In genomic region chr1:125705412-125705811, GRCm38 (mm10) we compare ENCODE assay signal across 31 mouse cellular contexts. TPM values are rescaled to one million over a fixed set of nuclear protein-coding genes. Genes with fewer than 3 reads are reported as not detected.
A peak's percentile ranks its signal among the peaks of the same experiment; 100 is the strongest.
DNase-seq lines count a peak whose midpoint lies in the region; ATAC-seq and TF ChIP-seq lines count a peak whose summit lies in the region.
"Had no signal": no experiment of that assay in that cellular context is flagged by ENCODE, and none has a peak within 500 bp of the region (broad histone marks: within the 10 kb centered on the region; RNA-seq: fewer than 3 reads in every experiment).

No protein-coding gene starts in this region.

- no peak for TF ChIP-seq POLR2A in testis, adult 2 months (IDR thresholded peaks at IDR 0.05; ENCODE audit: control insufficient read depth, low read depth, low read length)
- no peak for TF ChIP-seq POLR2A in kidney, adult 2 months (IDR thresholded peaks at IDR 0.05; ENCODE audit: low read depth, low read length)

- WGBS in intestine, postnatal 0 days: 80% methylated on average over 3 of the region's 3 CpGs
- 74% methylated on average over 3 of the region's 3 CpGs for WGBS in intestine, embryonic 15.5 days
- WGBS in kidney, adult 2 months: 77% methylated on average over 3 of the region's 3 CpGs

- no peak overlapping the region for H3K27ac ChIP-seq in intestine, postnatal 0 days (ENCODE audit: low read depth, low read length)
- H3K27ac ChIP-seq in intestine, embryonic 15.5 days: no peak overlapping the region
- no peak overlapping the region for H3K27ac ChIP-seq in testis, adult 2 months (ENCODE audit: control insufficient read depth, insufficient read depth, low read depth, low read length)
- no peak overlapping the region for H3K27ac ChIP-seq in kidney, adult 2 months (ENCODE audit: insufficient read depth, low read depth, low read length)
- H3K27ac ChIP-seq: embryonic facial prominence, embryonic 10.5 days; embryonic facial prominence, embryonic 13.5 days; forebrain, embryonic 12.5 days; forebrain, embryonic 15.5 days; heart, adult 2 months; hindbrain, embryonic 12.5 days; hindbrain, embryonic 15.5 days had no signal

- no peak overlapping the region for H3K9ac ChIP-seq in intestine, postnatal 0 days (ENCODE audit: low read depth, low read length)
- H3K9ac ChIP-seq in intestine, embryonic 15.5 days: no peak overlapping the region
- H3K9ac ChIP-seq: embryonic facial prominence, embryonic 13.5 days; forebrain, embryonic 12.5 days; forebrain, embryonic 15.5 days; hindbrain, embryonic 12.5 days; hindbrain, embryonic 15.5 days had no signal

- no peaks in the 10 kb centered on the region for H3K9me3 ChIP-seq in intestine, postnatal 0 days (ENCODE audit: control insufficient read depth)
- H3K9me3 ChIP-seq in intestine, embryonic 15.5 days: no peaks in the 10 kb centered on the region
- H3K9me3 ChIP-seq: embryonic facial prominence, embryonic 10.5 days; embryonic facial prominence, embryonic 13.5 days; forebrain, embryonic 12.5 days; forebrain, embryonic 15.5 days; hindbrain, embryonic 12.5 days; hindbrain, embryonic 15.5 days had no signal

- DNase-seq in testis, postnatal 14 days (ENCODE audit: low spot score): no peak
- DNase-seq in ES-CJ7 (ENCODE audit: low read depth, low spot score) (peak; percentile 54), ZHBTc4 (ENCODE audit: low read depth, low spot score) (peak; percentile 62)
- no peak for DNase-seq in kidney, adult 2 months
- no peak for DNase-seq in adrenal gland, adult 2 months
- DNase-seq: adrenal gland, adult 8-10 months; adrenal gland, postnatal 25 days; cerebellum, adult 11-12 months; cerebellum, adult 8-10 months; cerebellum, postnatal 10 days; cerebellum, postnatal 36 days; embryo, embryonic 11 days; gastrocnemius, postnatal 10 days; heart, adult 2 months; kidney, adult 18-20 months had no signal

- TF ChIP-seq CTCF in intestine, postnatal 0 days (IDR thresholded peaks at IDR 0.05; ENCODE audit: low read depth): 0 out of 2 replicates have a peak, but pooled peaks have one; percentile 17
- peak; percentile 14; the same call in 1 of the 2 replicates for TF ChIP-seq CTCF in testis, adult 2 months (IDR thresholded peaks at IDR 0.05; ENCODE audit: control insufficient read depth, insufficient read depth, insufficient replicate concordance, low read depth, low read length)
- TF ChIP-seq CTCF in kidney, adult 2 months (conservative IDR thresholded peaks at IDR 0.05; ENCODE audit: insufficient read depth, insufficient read length, low read depth, low read length): no peak

- ATAC-seq in intestine, postnatal 0 days: no peak
- ATAC-seq in intestine, embryonic 15.5 days: no peak
- ATAC-seq: CD4-positive, CD25-positive, alpha-beta regulatory T cell, adult 4 months; forebrain, embryonic 15.5 days had no signal

- H3K4me1 ChIP-seq in intestine, postnatal 0 days (replicated peaks; ENCODE audit: control insufficient read depth, insufficient read depth, low read length): no peaks in the 10 kb centered on the region
- no peaks in the 10 kb centered on the region for H3K4me1 ChIP-seq in intestine, embryonic 15.5 days (replicated peaks)
- no peaks in the 10 kb centered on the region for H3K4me1 ChIP-seq in testis, adult 2 months (ENCODE audit: control insufficient read depth, insufficient read depth, low read length)
- H3K4me1 ChIP-seq in kidney, adult 2 months (ENCODE audit: control insufficient read depth, insufficient read depth, low read length): no peaks in the 10 kb centered on the region
- H3K4me1 ChIP-seq: embryonic facial prominence, embryonic 10.5 days; embryonic facial prominence, embryonic 13.5 days; forebrain, embryonic 12.5 days; hindbrain, embryonic 15.5 days had no signal

- H3K36me3 ChIP-seq in intestine, postnatal 0 days (ENCODE audit: control insufficient read depth, insufficient read depth): no peaks in the 10 kb centered on the region
- H3K36me3 ChIP-seq in intestine, embryonic 15.5 days: no peaks in the 10 kb centered on the region
- no peaks in the 10 kb centered on the region for H3K36me3 ChIP-seq in testis, adult 2 months (ENCODE audit: control insufficient read depth, insufficient read depth, low read length)
- no peaks in the 10 kb centered on the region for H3K36me3 ChIP-seq in kidney, adult 2 months (ENCODE audit: control insufficient read depth, insufficient read depth, low read length)
- H3K36me3 ChIP-seq: embryonic facial prominence, embryonic 10.5 days; embryonic facial prominence, embryonic 13.5 days; forebrain, embryonic 12.5 days; forebrain, embryonic 15.5 days; hindbrain, embryonic 12.5 days; hindbrain, embryonic 15.5 days had no signal

- H3K4me3 ChIP-seq in intestine, postnatal 0 days (ENCODE audit: low read depth, low read length): no peak overlapping the region
- no peak overlapping the region for H3K4me3 ChIP-seq in intestine, embryonic 15.5 days (replicated peaks)
- no peak overlapping the region for H3K4me3 ChIP-seq in testis, adult 2 months (ENCODE audit: control insufficient read depth, low read depth, low read length)
- H3K4me3 ChIP-seq in kidney, adult 2 months (ENCODE audit: insufficient read depth, low read depth, low read length): no peak overlapping the region
- H3K4me3 ChIP-seq: embryonic facial prominence, embryonic 10.5 days; embryonic facial prominence, embryonic 13.5 days; erythroblast, embryonic 14.5 days; forebrain, embryonic 12.5 days; forebrain, embryonic 15.5 days; heart, adult 2 months; hindbrain, embryonic 12.5 days; hindbrain, embryonic 15.5 days had no signal

- no peaks in the 10 kb centered on the region for H3K27me3 ChIP-seq in intestine, postnatal 0 days (replicated peaks; ENCODE audit: control insufficient read depth, insufficient read depth, low read length)
- H3K27me3 ChIP-seq in intestine, embryonic 15.5 days (replicated peaks): no peaks in the 10 kb centered on the region
- no peaks in the 10 kb centered on the region for H3K27me3 ChIP-seq in testis, adult 2 months (ENCODE audit: control insufficient read depth, insufficient read depth, low read length)
- no peaks in the 10 kb centered on the region for H3K27me3 ChIP-seq in kidney, adult 2 months (replicated peaks; ENCODE audit: control insufficient read depth, insufficient read depth, low read length)
- H3K27me3 ChIP-seq: embryonic facial prominence, embryonic 13.5 days; forebrain, embryonic 12.5 days; forebrain, embryonic 15.5 days; hindbrain, embryonic 12.5 days; hindbrain, embryonic 15.5 days had no signal

- H3K4me2 ChIP-seq in intestine, postnatal 0 days (replicated peaks; ENCODE audit: low read depth): no peak overlapping the region
- no peak overlapping the region for H3K4me2 ChIP-seq in intestine, embryonic 15.5 days (replicated peaks)
- H3K4me2 ChIP-seq: embryonic facial prominence, embryonic 13.5 days; forebrain, embryonic 12.5 days; forebrain, embryonic 15.5 days; heart, embryonic 11.5 days; hindbrain, embryonic 12.5 days; hindbrain, embryonic 15.5 days had no signal

RNA-seq across cellular contexts. Expression of gene Gpr39, which starts 28.6 kb away (rescaled TPM):
- polyA plus RNA-seq in intestine, postnatal 0 days (2015; fragmentation: Nextera tagmentation; extraction: Ambion mirVana): 6.8 TPM in 2 replicates
- polyA plus RNA-seq in intestine, embryonic 15.5 days (2015; fragmentation: Nextera tagmentation; extraction: Ambion mirVana): 6.3 and 7.2 TPM in 2 replicates
- 12.9 and 18.8 TPM in 2 replicates for polyA plus RNA-seq in testis, adult 2 months (2012; rRNA removed)
- 3.2 and 4.0 TPM in 2 replicates for polyA plus RNA-seq in kidney, adult 2 months (2012; rRNA removed)
- under 1 TPM in 1 of 2 experiments, not detected in 1; 0.52 TPM for total RNA-seq in adrenal gland, adult 2 months (2021)
- polyA plus RNA-seq in adrenal gland, adult 2 months (2012; rRNA removed): 0.08 and 0.25 TPM in 2 replicates
- total RNA-seq: gastrocnemius, adult 18-20 months; gastrocnemius, postnatal 4 days; hematopoietic stem cell, adult 5-6 weeks; MEL had no signal
- polyA plus RNA-seq: CD4-positive, CD25-positive, alpha-beta regulatory T cell, adult 4 months; embryonic facial prominence, embryonic 13.5 days; erythroblast, embryonic 14.5 days; forebrain, embryonic 12.5 days; forebrain, embryonic 15.5 days had no signal

Comparison
In these comparisons a context has a peak if more than half of its experiments do, and no peak if none do; other contexts are left out.
1. DNase-seq: peak in ES-CJ7 (single experiment) and ZHBTc4 (single experiment); none in testis, postnatal 14 days (single experiment), kidney, adult 2 months (single experiment) and adrenal gland, adult 2 months (single experiment).